Mouse (Mus musculus) ES-CJ7 (cell line): ENCODE measurements around the gene Slc46a2.

Source experiments
- DNase-seq: peaks from one replicate; pipeline ENCODE4 v3.0.0; 2011; ENCODE audit warnings: low read depth, low spot score

Gene Slc46a2

DNA sequence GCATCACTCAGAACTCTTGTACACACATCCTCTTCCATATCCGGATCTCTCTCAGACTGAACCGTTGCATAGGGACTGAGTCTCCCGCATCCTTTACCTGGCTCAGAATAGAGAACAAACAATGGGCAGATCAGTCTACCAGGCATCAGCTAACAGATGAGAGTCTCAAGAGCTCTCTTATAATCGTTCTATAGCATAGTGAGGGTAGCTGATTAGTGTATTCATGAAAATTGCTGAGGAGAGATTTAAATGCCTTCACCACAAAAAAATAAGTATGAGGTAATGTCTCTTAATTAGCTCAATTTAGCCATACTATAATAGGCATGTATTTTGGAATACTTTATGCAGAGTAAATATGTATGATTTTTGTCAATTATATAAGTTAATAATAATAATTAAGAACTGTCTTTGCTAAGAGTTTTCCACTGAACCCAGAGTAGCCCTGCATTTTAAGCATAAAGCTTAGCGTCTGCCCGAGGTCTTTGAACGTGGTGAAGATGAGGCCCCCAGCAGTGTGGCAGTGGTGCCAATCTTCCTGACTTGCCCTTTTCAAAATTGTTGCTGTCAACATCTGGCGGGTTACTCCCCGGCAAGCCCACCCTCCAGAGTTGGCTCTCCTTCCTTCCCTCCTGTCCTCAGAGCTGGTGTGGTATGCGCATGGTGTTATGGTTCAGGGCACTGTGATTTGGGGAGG lies 23.0 kb downstream of the Slc46a2 start:
- DNase-seq, result no peak

DNA sequence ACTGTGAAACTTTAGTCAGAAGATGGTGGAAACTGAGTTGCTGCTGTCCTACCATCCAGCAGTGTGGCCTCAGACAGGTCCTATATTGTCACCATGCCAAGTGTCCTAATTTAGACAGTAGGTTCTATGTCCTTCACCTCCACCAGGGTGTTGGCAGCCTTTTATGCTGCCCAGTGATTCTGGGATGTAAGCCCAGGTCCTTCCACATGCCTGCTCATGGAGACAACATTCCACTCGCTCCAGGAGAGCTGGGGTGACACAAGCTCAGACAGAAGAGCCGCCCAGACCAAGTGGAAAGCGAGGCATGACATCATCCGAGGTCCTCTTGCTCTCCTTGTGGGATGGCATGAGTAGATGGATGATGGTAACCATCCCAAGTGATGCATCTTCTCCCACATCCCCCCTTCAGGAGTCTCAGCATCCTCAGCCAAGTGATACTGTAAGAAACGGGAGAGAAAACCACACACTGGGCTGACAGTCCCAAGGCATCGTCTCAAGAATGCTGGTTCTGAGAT lies 24.7 kb downstream of the Slc46a2 start:
- no peak for DNase-seq

DNA sequence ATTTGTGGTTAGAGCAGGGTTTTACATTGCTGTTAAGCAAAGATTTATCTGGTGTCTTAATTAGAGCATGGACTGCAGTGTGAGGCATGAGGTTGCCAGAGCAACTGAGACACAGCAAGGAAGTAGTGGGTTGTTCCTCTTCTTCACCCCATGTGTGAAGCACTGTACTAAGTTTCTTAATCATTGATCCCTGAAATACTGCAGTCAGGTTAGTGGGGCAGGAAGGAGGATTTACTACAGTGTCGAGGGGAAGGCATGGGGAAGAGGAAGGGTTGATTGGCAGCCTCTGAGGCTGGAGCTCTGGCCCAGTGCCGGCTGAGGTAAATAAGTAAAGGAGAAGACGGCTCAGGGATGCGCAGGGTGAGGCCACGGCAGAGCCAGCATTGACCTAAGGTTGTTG lies 26.8 kb downstream of the Slc46a2 start:
- DNase-seq, result no peak

DNA sequence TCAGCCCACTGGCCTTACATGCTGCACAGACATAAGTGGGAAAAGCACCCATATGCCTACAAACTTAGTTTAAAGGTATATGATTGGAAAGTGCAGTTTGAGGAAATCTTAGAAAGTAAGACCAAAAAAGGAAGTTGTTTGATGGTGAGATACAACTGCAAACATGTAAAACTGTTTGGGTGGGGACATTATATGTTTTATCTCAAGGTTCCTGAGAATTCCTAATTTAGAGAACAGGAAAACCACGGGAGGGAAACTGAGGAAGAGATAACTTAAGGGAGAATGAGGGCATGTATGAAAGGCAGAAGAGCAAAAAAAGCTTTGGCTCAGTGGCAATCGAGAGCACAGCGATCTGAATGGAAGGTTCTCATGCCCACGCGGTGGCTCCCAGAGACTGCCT lies 27.8 kb downstream of the Slc46a2 start:
- no peak for DNase-seq

DNA sequence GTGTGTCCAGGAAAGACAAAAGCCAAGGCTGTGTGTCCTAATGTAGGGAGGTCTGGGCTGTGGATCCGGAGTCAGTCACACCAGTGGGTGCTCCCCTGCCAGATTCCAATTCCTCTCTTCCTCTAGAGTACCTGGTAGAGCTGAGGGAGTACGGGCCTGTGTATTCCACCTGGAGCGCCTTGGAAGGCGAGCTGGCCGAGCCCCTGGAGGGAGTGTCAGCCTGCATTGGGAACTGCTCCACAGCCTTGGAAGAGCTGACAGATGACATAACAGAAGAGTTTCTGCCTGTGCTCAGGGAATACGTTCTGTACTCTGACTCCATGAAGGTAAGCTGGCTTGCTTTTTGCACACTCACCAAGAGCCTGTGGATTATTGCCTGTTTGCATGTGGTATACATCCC lies 28.6 kb downstream of the Slc46a2 start:
- no peak for DNase-seq

DNA sequence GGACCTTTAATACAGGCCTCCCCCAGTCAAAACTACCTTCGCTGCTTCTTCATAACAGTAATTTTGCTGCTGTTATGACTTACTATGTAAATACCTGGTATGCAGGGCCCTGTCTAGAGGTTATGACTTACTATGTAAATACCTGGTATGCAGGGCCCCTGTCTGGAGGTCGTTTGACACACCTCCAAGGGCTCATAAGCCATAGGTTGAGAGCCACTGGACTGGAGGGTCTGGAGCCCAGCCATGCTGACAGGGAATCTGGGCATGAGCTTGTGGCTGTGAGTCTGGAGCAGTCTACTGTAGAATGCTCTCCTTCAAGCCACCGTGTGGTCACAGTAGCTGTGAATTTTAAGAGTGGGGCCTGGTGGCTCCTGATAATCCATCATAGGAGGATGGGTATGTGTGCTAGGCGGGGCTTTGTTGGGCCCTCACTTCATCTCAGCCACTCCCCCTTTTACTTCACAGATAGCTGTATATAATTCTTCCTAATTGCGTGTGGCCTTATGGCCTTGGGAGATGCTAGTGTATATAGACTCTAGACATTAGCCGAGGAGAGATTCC lies 30.6 kb downstream of the Slc46a2 start:
- DNase-seq, result no peak

DNA sequence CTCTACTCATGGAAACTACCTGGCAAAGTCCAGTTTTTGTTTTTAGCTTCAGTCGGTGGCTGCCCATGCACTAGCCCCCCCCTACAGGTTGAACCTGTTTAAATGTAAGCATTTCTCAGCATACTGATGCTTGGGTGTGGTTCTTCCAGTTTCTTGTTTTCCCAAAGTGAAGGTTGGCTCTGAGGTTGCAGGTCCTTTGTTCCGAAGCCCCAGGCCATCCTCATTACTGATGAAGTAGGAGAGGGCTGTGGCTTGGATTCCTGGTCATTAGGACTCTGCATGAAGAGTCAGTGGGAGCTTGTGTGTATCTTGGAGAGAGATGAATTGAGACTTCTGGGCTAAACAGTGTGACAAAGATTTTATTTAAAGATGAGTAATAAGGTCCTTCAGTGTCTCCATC lies 33.6 kb downstream of the Slc46a2 start:
- peak; percentile 30 for DNase-seq

DNA sequence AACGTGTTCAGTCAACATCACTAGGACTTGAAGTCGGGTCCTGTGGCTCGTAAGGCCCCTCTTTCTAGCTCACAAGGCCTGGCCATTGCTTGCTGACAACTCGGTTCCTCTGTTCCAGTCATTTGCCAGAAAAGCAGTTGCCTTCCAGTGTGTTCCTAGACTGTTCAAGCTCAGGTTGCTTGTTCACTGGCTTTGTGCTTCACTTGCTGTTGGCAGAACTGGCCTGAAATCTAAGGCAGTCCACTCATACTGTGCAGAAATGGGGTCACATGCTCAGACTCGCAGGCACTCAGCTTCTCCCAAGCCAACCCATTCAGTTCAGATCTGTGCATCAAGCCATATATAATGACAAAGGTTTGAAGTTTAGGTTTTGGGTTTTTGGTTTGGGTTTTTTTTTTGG lies 34.1 kb downstream of the Slc46a2 start:
- no peak for DNase-seq

DNA sequence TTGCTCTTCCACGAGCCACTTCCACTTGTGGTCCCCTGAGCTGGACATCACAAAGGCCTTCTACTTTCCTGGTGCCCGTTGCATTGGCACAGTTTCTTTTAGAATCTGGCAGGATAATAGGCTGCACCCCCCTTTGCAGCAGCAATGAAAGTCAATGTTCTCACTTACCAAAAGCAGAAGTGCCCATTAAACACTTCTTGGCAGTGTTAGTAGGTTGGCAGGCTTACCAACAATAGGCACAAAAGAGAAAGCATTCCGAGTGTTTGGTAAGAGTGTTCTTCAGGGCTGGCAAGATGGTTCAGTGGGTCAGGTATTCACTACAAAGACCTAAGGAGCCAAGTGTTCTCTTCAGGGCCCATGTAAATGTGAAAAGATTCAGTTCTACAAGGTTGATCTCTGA lies 35.4 kb downstream of the Slc46a2 start:
- DNase-seq, result no peak

DNA sequence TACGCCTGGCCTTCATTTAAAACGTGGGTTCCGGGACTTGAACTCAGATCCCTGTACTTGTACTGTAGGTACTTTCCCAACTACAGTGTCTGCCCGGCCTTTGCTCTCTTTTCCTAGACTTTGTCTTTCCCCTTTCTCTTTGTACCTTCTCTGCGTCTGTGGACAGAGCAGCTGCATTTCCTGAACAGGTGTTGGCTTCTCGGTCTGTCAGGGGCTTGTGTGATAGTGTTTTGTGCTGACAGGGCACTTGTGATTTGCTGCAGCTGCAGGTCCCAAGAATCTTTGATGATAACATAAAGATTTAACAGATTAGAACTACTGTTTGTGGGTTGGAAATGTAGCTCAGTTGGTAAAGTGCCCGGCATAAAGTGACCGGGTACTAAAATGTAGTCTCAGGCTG lies 36.3 kb downstream of the Slc46a2 start:
- no peak for DNase-seq

DNA sequence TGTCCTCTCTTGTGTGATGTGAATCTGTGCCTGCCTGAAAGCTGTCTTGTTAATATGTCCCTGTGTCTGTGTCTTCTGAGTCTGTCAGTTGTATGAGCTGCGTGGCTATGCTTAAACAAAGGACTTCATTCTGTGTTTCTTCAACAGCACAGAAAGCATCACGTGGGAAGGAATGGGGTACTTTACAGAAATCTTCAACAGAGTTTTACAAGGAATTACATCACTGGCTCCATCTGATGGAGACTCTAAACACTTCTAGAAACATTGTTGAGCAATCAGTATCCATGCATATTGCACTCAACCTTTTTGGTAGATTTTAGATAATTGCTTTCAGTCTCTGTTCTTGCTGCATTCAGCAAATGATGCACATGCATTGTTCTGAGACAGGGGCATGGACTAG lies 37.8 kb downstream of the Slc46a2 start:
- DNase-seq, result no peak

DNA sequence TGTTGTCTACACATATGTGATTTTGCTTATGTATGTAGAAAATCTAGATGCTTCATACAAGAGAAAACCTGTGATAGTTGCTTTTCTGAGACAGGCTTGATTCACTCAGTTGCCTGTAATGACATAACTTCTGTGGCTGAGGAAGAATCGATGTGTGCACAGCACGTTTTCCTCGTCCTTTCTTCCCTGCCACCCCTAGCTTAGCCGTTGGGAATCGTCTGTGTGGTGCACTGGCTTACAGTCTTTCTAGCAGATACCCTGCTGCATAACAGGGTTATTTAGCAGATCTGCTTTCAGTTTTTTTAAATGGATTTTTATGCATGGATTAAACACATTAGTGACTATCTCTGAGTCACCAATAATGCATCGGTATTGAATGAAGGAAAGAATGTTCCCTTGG lies 38.3 kb downstream of the Slc46a2 start:
- no peak for DNase-seq

DNA sequence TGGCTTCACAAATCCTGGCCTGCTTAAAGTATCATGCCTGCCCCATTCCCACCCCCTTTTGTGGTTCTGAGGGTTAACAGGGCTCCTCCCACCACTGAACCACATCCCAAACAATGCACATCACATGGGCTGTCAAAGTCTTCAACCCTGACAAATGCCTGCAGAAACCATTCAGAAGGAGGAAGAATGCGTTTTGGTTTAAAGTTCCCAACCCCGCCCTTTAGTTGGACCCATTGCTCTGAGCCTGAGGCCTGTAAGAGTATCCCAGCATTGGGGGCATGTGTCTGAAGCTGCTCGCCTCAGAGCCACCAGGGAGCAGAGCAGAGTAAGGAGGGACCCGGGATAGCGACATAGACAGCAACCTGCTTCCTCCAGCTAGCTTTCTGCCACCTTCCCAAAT lies 41.0 kb downstream of the Slc46a2 start:
- DNase-seq, result peak; percentile 59

DNA sequence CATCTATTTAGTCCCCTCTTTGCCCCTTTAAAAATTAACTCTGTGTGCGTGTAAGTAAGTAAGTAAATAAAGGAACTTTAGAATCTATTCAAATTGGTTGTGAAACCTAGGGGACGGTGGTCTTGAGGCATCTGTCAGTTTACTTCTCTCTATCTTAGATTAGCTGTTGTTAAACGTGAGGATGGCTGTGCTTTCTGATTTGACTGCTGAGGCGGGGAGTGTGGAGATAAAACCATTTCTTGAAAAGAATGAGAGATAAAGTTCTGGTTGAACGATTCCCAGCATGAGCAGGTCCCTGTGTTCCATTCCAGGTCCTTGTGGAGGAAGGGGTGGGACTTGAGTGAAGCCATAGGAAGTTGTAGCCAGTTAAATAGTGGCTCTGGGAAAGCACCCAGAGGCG lies 41.6 kb downstream of the Slc46a2 start:
- DNase-seq, result no peak

DNA sequence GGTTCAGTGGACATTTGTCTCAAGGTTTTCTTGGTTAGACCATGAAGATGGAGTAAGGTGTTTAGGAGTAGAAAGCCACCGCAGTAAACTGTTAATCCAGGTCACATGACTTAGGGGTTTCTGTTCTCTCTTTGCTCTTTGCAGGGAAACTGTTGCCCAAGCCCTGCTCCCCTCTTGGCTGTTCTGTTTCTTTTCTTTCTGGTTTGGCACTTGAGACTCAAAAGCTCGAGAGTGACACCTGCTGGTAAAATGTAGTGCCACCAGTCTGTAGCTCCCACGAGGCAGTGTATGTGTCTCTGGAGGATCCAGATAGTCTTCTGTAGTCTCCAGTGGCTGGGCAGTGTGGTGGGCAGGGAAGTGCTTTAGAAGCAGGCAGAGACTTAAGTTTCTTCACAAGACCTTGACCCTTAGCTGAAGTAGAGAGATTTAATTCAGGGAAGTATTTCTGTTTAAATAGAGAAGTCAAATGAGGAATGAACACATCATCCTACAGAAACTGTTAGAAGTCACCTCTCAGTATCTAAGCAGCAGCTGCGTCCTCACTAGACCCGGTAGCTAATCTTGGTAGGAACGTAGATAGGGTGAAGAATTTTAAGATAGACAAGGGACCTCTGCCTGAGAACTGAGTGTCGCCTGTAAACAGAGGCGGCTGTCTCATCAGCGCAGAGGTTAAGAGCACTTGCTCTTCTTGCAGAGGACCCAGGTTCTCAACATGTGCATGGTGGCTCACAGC lies 43.8 kb downstream of the Slc46a2 start:
- DNase-seq, result peak; percentile 82

DNA sequence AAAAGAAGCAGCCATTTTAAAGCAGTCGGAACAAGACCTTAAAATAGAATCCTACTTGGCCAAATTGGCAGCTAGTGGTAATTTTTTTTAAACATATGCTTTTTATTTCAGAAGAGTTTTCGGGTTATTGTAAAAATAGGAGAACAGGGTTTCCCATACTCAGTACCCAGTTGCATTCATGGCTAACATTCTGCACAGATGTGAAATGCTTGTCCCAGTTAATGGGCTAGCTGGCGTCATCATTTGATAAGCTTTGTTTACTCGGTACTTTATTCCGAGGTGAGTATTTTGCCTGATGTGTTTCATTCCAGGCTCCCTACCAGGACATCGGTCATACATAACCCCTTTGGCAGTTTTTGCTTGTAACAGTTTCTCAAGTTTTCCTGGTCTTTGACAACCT lies 44.4 kb downstream of the Slc46a2 start:
- DNase-seq, result no peak

DNA sequence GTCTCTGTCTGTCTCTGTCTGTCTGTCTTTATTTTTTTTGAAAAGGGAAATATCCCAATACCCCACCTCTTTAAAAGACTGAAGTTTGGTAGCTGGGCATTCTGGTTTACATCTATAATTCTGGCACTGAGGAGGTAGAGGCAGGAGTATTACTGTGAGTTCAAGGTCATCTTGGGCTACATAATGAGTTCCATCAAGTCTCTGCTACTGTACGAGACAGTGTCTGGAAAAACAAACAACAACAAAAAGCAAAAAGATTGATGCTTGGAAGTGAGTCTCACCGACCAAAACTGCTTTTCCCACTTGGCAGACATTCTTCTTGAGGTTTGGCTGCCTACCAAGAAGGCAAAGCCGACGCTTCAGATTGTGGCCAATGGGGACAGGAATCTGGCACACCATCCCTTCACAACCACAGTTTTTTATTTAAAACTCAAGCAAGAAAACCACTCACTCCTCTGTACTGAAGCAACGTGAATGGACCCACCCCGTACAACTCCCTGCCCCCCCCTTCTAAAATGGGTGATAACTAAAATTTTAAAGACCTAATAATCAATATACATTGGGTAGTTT lies 45.3 kb downstream of the Slc46a2 start:
- DNase-seq, result no peak

DNA sequence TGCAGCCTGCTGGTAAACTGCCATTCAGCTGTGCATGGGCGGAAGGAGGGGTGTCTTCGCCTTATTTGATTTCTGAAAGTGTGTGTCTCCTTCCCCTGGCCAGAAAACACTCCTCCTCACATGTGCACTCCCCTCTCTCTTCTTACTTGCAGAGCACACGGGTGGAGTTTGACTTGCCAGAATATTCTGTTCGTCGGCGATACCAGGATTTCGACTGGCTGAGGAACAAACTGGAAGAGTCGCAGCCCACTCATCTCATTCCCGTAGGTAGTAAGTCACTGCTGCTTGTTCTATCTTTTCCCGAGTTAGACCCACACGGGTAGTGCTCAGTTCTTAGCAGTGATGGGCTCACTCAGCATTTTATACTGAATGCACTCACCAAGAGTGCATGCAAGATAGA lies 46.8 kb downstream of the Slc46a2 start:
- no peak for DNase-seq

DNA sequence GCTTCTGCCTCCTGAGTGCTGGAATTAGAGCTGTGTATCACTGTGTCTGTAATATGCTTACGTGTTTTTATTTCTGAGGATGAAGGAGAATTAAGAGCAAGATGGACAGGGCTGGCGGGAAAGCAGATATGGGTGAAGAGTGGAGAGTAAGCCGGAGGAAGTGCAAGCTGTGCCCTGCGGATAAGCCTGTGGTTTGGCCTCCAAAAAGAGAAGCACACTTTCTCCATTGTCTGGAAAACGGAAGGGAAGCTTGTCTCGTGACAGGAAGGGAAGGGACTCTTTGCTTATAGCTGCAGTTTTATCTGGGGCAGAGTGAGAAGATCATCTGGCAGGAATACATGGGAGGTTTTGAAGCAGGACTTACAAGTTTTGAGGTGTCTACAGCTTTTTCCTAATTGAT lies 51.0 kb downstream of the Slc46a2 start:
- DNase-seq, result no peak

DNA sequence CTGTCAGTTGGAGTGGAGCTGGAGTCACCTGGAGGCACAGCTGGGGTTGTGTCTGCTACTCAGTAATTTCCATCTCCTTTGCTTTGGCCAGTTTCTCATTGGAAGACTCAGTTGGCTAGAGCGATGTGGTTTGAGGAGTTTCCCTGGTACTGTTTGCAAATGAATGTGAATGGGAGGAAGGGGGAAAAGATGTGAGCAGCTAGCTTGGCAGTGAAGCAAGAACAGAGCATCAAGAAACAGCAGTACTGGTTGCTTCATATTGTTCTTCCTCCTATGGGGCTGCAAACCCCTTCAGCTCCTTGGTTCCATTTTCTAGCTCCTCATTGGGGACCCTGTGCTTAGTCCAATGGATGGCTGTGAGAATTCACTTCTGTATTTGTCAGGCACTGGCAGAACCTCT lies 52.5 kb downstream of the Slc46a2 start:
- DNase-seq, result no peak

DNA sequence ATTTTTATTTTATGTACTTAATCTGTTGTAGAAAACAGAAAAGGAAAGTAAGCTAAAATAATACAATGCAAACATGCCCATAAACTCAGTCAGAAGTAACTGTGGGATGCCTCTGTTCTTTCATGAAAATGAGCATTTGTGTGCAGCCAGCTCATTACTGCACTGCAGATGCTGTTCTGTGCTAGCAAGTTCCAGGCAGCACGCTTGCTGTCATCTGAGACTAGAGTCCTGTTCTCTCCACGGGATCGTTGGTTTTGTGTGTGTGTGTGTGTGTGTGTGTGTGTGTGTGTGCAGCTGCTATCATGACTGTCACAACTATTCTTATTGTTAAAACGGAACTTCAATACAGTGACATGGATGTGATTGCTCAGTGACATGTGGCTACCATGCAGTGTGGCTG lies 53.0 kb downstream of the Slc46a2 start:
- no peak for DNase-seq

DNA sequence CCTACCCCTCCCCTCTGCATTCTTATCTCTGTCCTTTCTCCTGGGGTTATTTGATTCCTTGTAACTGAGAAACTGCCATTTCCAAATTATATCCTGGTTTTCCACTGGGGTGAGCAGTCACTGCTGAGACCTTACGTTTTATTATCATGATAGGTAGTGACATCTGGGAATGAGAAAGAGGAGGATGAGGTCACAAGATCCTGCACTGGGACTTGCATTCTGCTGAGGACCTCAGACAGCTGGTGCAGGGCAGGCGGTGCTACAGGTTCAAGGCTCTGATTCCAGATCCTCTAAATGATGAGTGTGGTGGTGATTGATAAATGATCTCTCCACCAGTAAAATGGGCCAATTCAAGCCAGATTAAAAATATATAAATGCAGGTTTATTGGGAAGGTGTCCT lies 54.4 kb downstream of the Slc46a2 start:
- no peak for DNase-seq
